In the genomic region with DNA sequence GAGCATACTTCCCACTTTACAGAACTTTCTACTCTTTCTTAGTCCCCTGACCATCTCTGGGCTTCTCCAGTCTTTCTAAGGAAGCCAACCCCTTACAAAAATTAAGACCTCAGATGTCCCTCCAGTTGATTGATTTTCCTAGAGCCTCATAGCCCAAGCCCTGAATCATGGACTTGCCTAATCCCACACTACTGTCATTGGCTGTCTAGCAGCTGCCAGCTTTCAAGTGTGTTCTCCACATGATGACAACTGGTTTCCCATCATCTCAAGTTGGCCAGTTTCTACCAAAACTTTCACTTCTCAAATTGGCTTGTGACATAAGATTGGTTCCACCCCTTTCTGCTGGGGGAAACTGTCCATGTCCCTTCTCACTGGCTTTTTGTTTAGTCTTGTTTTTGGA, we compare ENCODE assay signal across 30 mouse cellular contexts. TPM values are rescaled to one million over a fixed set of nuclear protein-coding genes. Genes with fewer than 3 reads are reported as not detected.
"Had no signal": no experiment of that assay in that cellular context is flagged by ENCODE, and none has a peak within 500 bp of the region (broad histone marks: within the 10 kb centered on the region; RNA-seq: fewer than 3 reads in every experiment).

No protein-coding gene starts in this region.

- DNase-seq: kidney, adult 11 months; kidney, adult 8-10 months; kidney, postnatal 10 days; kidney, postnatal 36 days; left cerebral cortex, postnatal 4 days; liver, postnatal 0 days; lung, embryonic 14.5 days; lung, postnatal 10 days; right cerebral cortex, postnatal 25 days; spleen, adult 18-20 months; thymus, adult 18-20 months; thymus, postnatal 36 days had no signal

- H3K4me2 ChIP-seq: kidney, embryonic 15.5 days; limb, embryonic 12.5 days; limb, embryonic 15.5 days; liver, embryonic 11.5 days; lung, embryonic 14.5 days; midbrain, embryonic 13.5 days; neural tube, embryonic 12.5 days; neural tube, embryonic 15.5 days had no signal

- H3K4me1 ChIP-seq: kidney, embryonic 15.5 days; limb, embryonic 12.5 days; limb, embryonic 15.5 days; midbrain, embryonic 10.5 days; midbrain, embryonic 13.5 days; neural tube, embryonic 12.5 days; neural tube, embryonic 15.5 days had no signal

- H3K9ac ChIP-seq: kidney, embryonic 15.5 days; limb, embryonic 12.5 days; limb, embryonic 15.5 days; liver, embryonic 14.5 days; liver, postnatal 0 days; lung, embryonic 14.5 days; midbrain, embryonic 13.5 days; neural tube, embryonic 12.5 days; neural tube, embryonic 15.5 days had no signal

- H3K27ac ChIP-seq: kidney, embryonic 15.5 days; limb, embryonic 12.5 days; limb, embryonic 15.5 days; liver, embryonic 14.5 days; midbrain, embryonic 10.5 days; midbrain, embryonic 13.5 days; neural tube, embryonic 12.5 days; neural tube, embryonic 15.5 days had no signal

- H3K27me3 ChIP-seq: kidney, embryonic 15.5 days; limb, embryonic 12.5 days; limb, embryonic 15.5 days; megakaryocyte, embryonic 14.5 days; midbrain, embryonic 13.5 days; neural tube, embryonic 12.5 days; neural tube, embryonic 15.5 days had no signal

- H3K4me3 ChIP-seq: kidney, embryonic 15.5 days; limb, embryonic 12.5 days; limb, embryonic 15.5 days; megakaryocyte, embryonic 14.5 days; midbrain, embryonic 10.5 days; midbrain, embryonic 13.5 days; neural tube, embryonic 12.5 days; neural tube, embryonic 15.5 days had no signal

- ATAC-seq: liver, postnatal 0 days; midbrain, embryonic 13.5 days had no signal

- H3K9me3 ChIP-seq: kidney, embryonic 15.5 days; limb, embryonic 12.5 days; limb, embryonic 15.5 days; megakaryocyte, embryonic 14.5 days; midbrain, embryonic 10.5 days; midbrain, embryonic 13.5 days; neural tube, embryonic 12.5 days; neural tube, embryonic 15.5 days had no signal

- H3K36me3 ChIP-seq: kidney, embryonic 15.5 days; limb, embryonic 12.5 days; limb, embryonic 15.5 days; midbrain, embryonic 10.5 days; midbrain, embryonic 13.5 days; neural tube, embryonic 12.5 days; neural tube, embryonic 15.5 days had no signal

RNA-seq across cellular contexts. Expression of a gene that starts 7.1 kb away (rescaled TPM):
- total RNA-seq: layer of hippocampus, adult 18-20 months; layer of hippocampus, postnatal 14 days; left cerebral cortex, adult 8-10 months; left cerebral cortex, postnatal 14 days; left cerebral cortex, postnatal 4 days; midbrain, postnatal 0 days had no signal
- polyA plus RNA-seq: intestine, embryonic 14.5 days; limb, embryonic 12.5 days; liver, embryonic 11.5 days; liver, embryonic 14.5 days; liver, postnatal 0 days; lung, embryonic 14.5 days; midbrain, embryonic 10.5 days; midbrain, embryonic 13.5 days; midbrain, postnatal 0 days; neural tube, embryonic 12.5 days; neural tube, embryonic 15.5 days had no signal

RNA-seq across cellular contexts. Expression of a gene that starts 9.2 kb away (rescaled TPM):
- total RNA-seq: layer of hippocampus, adult 18-20 months; layer of hippocampus, postnatal 14 days; left cerebral cortex, adult 8-10 months; left cerebral cortex, postnatal 14 days; left cerebral cortex, postnatal 4 days; midbrain, postnatal 0 days had no signal
- polyA plus RNA-seq: intestine, embryonic 14.5 days; kidney, embryonic 15.5 days; limb, embryonic 12.5 days; limb, embryonic 15.5 days; liver, embryonic 11.5 days; liver, embryonic 14.5 days; liver, postnatal 0 days; lung, embryonic 14.5 days; midbrain, embryonic 10.5 days; midbrain, embryonic 13.5 days; midbrain, postnatal 0 days; neural tube, embryonic 12.5 days; neural tube, embryonic 15.5 days; stomach, embryonic 16.5 days; testis, adult 2 months had no signal

RNA-seq across cellular contexts. Expression of a gene that starts 29.0 kb away (rescaled TPM):
- total RNA-seq: layer of hippocampus, adult 18-20 months; layer of hippocampus, postnatal 14 days; left cerebral cortex, adult 8-10 months; left cerebral cortex, postnatal 14 days; left cerebral cortex, postnatal 4 days; midbrain, postnatal 0 days had no signal
- polyA plus RNA-seq: intestine, embryonic 14.5 days; kidney, embryonic 15.5 days; limb, embryonic 12.5 days; limb, embryonic 15.5 days; liver, embryonic 11.5 days; liver, embryonic 14.5 days; liver, postnatal 0 days; lung, embryonic 14.5 days; midbrain, embryonic 10.5 days; midbrain, embryonic 13.5 days; midbrain, postnatal 0 days; neural tube, embryonic 12.5 days; neural tube, embryonic 15.5 days; stomach, embryonic 16.5 days had no signal

RNA-seq across cellular contexts. Expression of a gene that starts 38.3 kb away (rescaled TPM):
- total RNA-seq: layer of hippocampus, adult 18-20 months; layer of hippocampus, postnatal 14 days; left cerebral cortex, adult 8-10 months; left cerebral cortex, postnatal 14 days; left cerebral cortex, postnatal 4 days; midbrain, postnatal 0 days had no signal
- polyA plus RNA-seq: intestine, embryonic 14.5 days; kidney, embryonic 15.5 days; limb, embryonic 12.5 days; limb, embryonic 15.5 days; liver, embryonic 11.5 days; liver, embryonic 14.5 days; liver, postnatal 0 days; lung, embryonic 14.5 days; midbrain, embryonic 10.5 days; midbrain, embryonic 13.5 days; midbrain, postnatal 0 days; neural tube, embryonic 12.5 days; neural tube, embryonic 15.5 days; stomach, embryonic 16.5 days had no signal

RNA-seq across cellular contexts. Expression of a gene that starts 47.2 kb away (rescaled TPM):
- total RNA-seq: layer of hippocampus, adult 18-20 months; layer of hippocampus, postnatal 14 days; left cerebral cortex, adult 8-10 months; left cerebral cortex, postnatal 14 days; left cerebral cortex, postnatal 4 days; midbrain, postnatal 0 days had no signal
- polyA plus RNA-seq: intestine, embryonic 14.5 days; kidney, embryonic 15.5 days; limb, embryonic 12.5 days; limb, embryonic 15.5 days; liver, embryonic 11.5 days; liver, postnatal 0 days; lung, embryonic 14.5 days; midbrain, embryonic 10.5 days; midbrain, embryonic 13.5 days; midbrain, postnatal 0 days; neural tube, embryonic 12.5 days; neural tube, embryonic 15.5 days; stomach, embryonic 16.5 days had no signal
